Mouse (Mus musculus) ES-CJ7 (cell line): Measurements from ENCODE around the gene Gbgt1.
A peak's percentile ranks its signal among the peaks of the same experiment; 100 is the strongest.
"Not testable (repeated sequence)": the region's sequence is repeated elsewhere in the genome, so short reads cannot be mapped to it uniquely, and the experiment has no call there.

ENCODE experiments used
- DNase-seq: peaks from one replicate; pipeline ENCODE4 v3.0.0; 2011; ENCODE audit warnings: low read depth, low spot score

Gbgt1 gene

GRCm38 (mm10) chr2:28496671-28497070 is at the start of gene Gbgt1:
Gene Gbgt1, plus strand, starts transcription at chr2:28496891.
- peak; percentile 47 for DNase-seq

- no peak for DNase-seq
These were observed 49.4 kb upstream of the Gbgt1 start for GRCm38 (mm10) chr2:28447315-28447670.

GRCm38 (mm10) chr2:28451663-28452062 is 45.0 kb upstream of the Gbgt1 start:
- DNase-seq, result no peak

- no peak for DNase-seq
These were observed 43.2 kb upstream of the Gbgt1 start for GRCm38 (mm10) chr2:28453539-28453938.

- DNase-seq, result no peak
These were observed 40.1 kb upstream of the Gbgt1 start for GRCm38 (mm10) chr2:28456616-28457015.

GRCm38 (mm10) chr2:28463919-28464318 is 32.8 kb upstream of the Gbgt1 start:
- peak; percentile 88 for DNase-seq

GRCm38 (mm10) chr2:28464919-28465318 is 31.8 kb upstream of the Gbgt1 start:
- DNase-seq, result no peak

- DNase-seq, result peak; percentile 96
These were observed 30.7 kb upstream of the Gbgt1 start, which contains the start of gene 1700007K13Rik for GRCm38 (mm10) chr2:28465836-28466518. Gene 1700007K13Rik, minus strand, starts transcription at chr2:28466332.

- DNase-seq, result peak; percentile 90
These were observed 28.7 kb upstream of the Gbgt1 start, which contains the start of gene Mrps2 for GRCm38 (mm10) chr2:28467860-28468485. Gene Mrps2, plus strand, starts transcription at chr2:28468066.

GRCm38 (mm10) chr2:28468486-28469225 is 28.0 kb upstream of the Gbgt1 start:
- DNase-seq, result no peak

- no peak for DNase-seq
These were observed 27.2 kb upstream of the Gbgt1 start for GRCm38 (mm10) chr2:28469461-28469860.

GRCm38 (mm10) chr2:28470591-28470990 is 26.1 kb upstream of the Gbgt1 start:
- peak; percentile 72 for DNase-seq

GRCm38 (mm10) chr2:28472011-28472410 is 24.7 kb upstream of the Gbgt1 start:
- not testable (repeated sequence) for DNase-seq

GRCm38 (mm10) chr2:28477993-28478392 is 18.7 kb upstream of the Gbgt1 start:
- DNase-seq, result not testable (repeated sequence)

GRCm38 (mm10) chr2:28479208-28480204 is 17.2 kb upstream of the Gbgt1 start:
- peak; percentile 65 for DNase-seq

- DNase-seq, result no peak
These were observed 12.8 kb upstream of the Gbgt1 start for GRCm38 (mm10) chr2:28483861-28484260.

GRCm38 (mm10) chr2:28494521-28494920 is 2.2 kb upstream of the Gbgt1 start:
- no peak for DNase-seq

- no peak for DNase-seq
These were observed 1.4 kb upstream of the Gbgt1 start for GRCm38 (mm10) chr2:28495207-28495756.

- no peak for DNase-seq
These were observed 693 bp upstream of the Gbgt1 start for GRCm38 (mm10) chr2:28495801-28496595.

- no peak for DNase-seq
These were observed 870 bp downstream of the Gbgt1 start for GRCm38 (mm10) chr2:28497561-28497960.
